Mouse (Mus musculus): ENCODE results near the gene Sdhaf1. TPM values are rescaled to one million over a fixed set of nuclear protein-coding genes. Genes with fewer than 3 reads are reported as not detected.

Gene Sdhaf1
- polyA plus RNA-seq, 1 experiment from 2014 or later, result 18.8 TPM

GRCm38 (mm10) chr7:30353279-30353822 lies 29.7 kb upstream of the Sdhaf1 start:
- Histone ChIP-seq H3K4me3 (ENCODE audit: low read depth, low read length) (no peak overlapping the region), H3K36me3 (ENCODE audit: control insufficient read depth, insufficient read depth, low read length) (peaks cover 8% of the 10 kb centered on the region), H3K4me2 (ENCODE audit: low read depth, low read length) (no peak overlapping the region), H3K9me3 (ENCODE audit: control insufficient read depth, low read length) (no peaks in the 10 kb centered on the region), H3K27me3 (replicated peaks; ENCODE audit: control insufficient read depth, insufficient read depth, low read length) (peaks cover 2% of the 10 kb centered on the region; the same call in 1 of the 2 replicates), H3K4me1 (ENCODE audit: control insufficient read depth, insufficient read depth, low read length) (no peaks in the 10 kb centered on the region), H3K9ac (ENCODE audit: low read depth, low read length) (no peak overlapping the region), H3K27ac (replicated peaks; ENCODE audit: low read depth, low read length) (no peak overlapping the region)
- 13% methylated on average over 6 of the region's 6 CpGs for WGBS
- DNase-seq (ENCODE audit: low spot score), result peak; percentile 49
- ATAC-seq (ENCODE audit: low read depth), result peak; percentile 74

- no peak overlapping the region for H3K27ac ChIP-seq (replicated peaks; ENCODE audit: low read depth, low read length)
- ATAC-seq (ENCODE audit: low read depth) (no peak), DNase-seq (ENCODE audit: low spot score) (peak; percentile 56)
- no peaks in the 10 kb centered on the region for H3K9me3 ChIP-seq (ENCODE audit: control insufficient read depth, low read length)
- H3K27me3 ChIP-seq (replicated peaks; ENCODE audit: control insufficient read depth, insufficient read depth, low read length), result peaks cover 16% of the 10 kb centered on the region
- WGBS, result 3% methylated on average over 29 of the region's 30 CpGs
- H3K36me3 ChIP-seq (ENCODE audit: control insufficient read depth, insufficient read depth, low read length), result no peaks in the 10 kb centered on the region
- peak overlapping the region; percentile 21; the same call in 1 of the 2 replicates for H3K4me2 ChIP-seq (ENCODE audit: low read depth, low read length)
- 0 out of 2 replicates have a peak overlapping the region, but pooled peaks have one; percentile 6 for H3K4me3 ChIP-seq (ENCODE audit: low read depth, low read length)
- no peaks in the 10 kb centered on the region for H3K4me1 ChIP-seq (ENCODE audit: control insufficient read depth, insufficient read depth, low read length)
- no peak overlapping the region for H3K9ac ChIP-seq (ENCODE audit: low read depth, low read length)
Measured at GRCm38 (mm10) chr7:30347828-30348227, 24.1 kb upstream of the Sdhaf1 start.

- Histone ChIP-seq H3K27me3 (replicated peaks; ENCODE audit: control insufficient read depth, insufficient read depth, low read length) (peaks cover 16% of the 10 kb centered on the region), H3K9ac (ENCODE audit: low read depth, low read length) (no peak overlapping the region), H3K9me3 (ENCODE audit: control insufficient read depth, low read length) (no peaks in the 10 kb centered on the region), H3K36me3 (ENCODE audit: control insufficient read depth, insufficient read depth, low read length) (no peaks in the 10 kb centered on the region), H3K4me3 (ENCODE audit: low read depth, low read length) (no peak overlapping the region), H3K27ac (replicated peaks; ENCODE audit: low read depth, low read length) (no peak overlapping the region), H3K4me1 (ENCODE audit: control insufficient read depth, insufficient read depth, low read length) (no peaks in the 10 kb centered on the region), H3K4me2 (ENCODE audit: low read depth, low read length) (no peak overlapping the region)
- 27% methylated on average over 21 of the region's 21 CpGs for WGBS
- ATAC-seq (ENCODE audit: low read depth), result no peak
- peak; percentile 86 for DNase-seq (ENCODE audit: low spot score)
Measured at GRCm38 (mm10) chr7:30346635-30347379, 23.1 kb upstream of the Sdhaf1 start.

GRCm38 (mm10) chr7:30339432-30340109 lies 15.9 kb upstream of the Sdhaf1 start:
- Histone ChIP-seq H3K4me2 (ENCODE audit: low read depth, low read length) (no peak overlapping the region), H3K4me3 (ENCODE audit: low read depth, low read length) (no peak overlapping the region)

GRCm38 (mm10) chr7:30336384-30336783 lies 12.7 kb upstream of the Sdhaf1 start:
- Histone ChIP-seq H3K36me3 (ENCODE audit: control insufficient read depth, insufficient read depth, low read length) (no peaks in the 10 kb centered on the region), H3K9me3 (ENCODE audit: control insufficient read depth, low read length) (no peaks in the 10 kb centered on the region), H3K4me1 (ENCODE audit: control insufficient read depth, insufficient read depth, low read length) (peaks cover 8% of the 10 kb centered on the region; the same call in 1 of the 2 replicates), H3K27me3 (replicated peaks; ENCODE audit: control insufficient read depth, insufficient read depth, low read length) (peaks cover 6% of the 10 kb centered on the region), H3K9ac (ENCODE audit: low read depth, low read length) (no peak overlapping the region), H3K4me2 (ENCODE audit: low read depth, low read length) (no peak overlapping the region), H3K27ac (replicated peaks; ENCODE audit: low read depth, low read length) (no peak overlapping the region), H3K4me3 (ENCODE audit: low read depth, low read length) (no peak overlapping the region)
- ATAC-seq (ENCODE audit: low read depth) (peak; percentile 9; the same call in 1 of the 2 replicates), DNase-seq (ENCODE audit: low spot score) (peak; percentile 93)
- WGBS, result 5% methylated on average over 9 of the region's 9 CpGs

More at GRCm38 (mm10) chr7:30339432-30340109, 15.9 kb upstream of the Sdhaf1 start:
- Histone ChIP-seq H3K4me1 (ENCODE audit: control insufficient read depth, insufficient read depth, low read length) (no peaks in the 10 kb centered on the region), H3K27ac (replicated peaks; ENCODE audit: low read depth, low read length) (no peak overlapping the region), H3K36me3 (ENCODE audit: control insufficient read depth, insufficient read depth, low read length) (no peaks in the 10 kb centered on the region), H3K27me3 (replicated peaks; ENCODE audit: control insufficient read depth, insufficient read depth, low read length) (peaks cover 6% of the 10 kb centered on the region), H3K9me3 (ENCODE audit: control insufficient read depth, low read length) (no peaks in the 10 kb centered on the region), H3K9ac (ENCODE audit: low read depth, low read length) (no peak overlapping the region)
- DNase-seq (ENCODE audit: low spot score), result no peak
- 71% methylated on average over 5 of the region's 5 CpGs for WGBS
- no peak for ATAC-seq (ENCODE audit: low read depth)

- DNase-seq (ENCODE audit: low spot score) (no peak), ATAC-seq (ENCODE audit: low read depth) (no peak)
- H3K9me3 ChIP-seq (ENCODE audit: control insufficient read depth, low read length), result no peaks in the 10 kb centered on the region
- H3K27me3 ChIP-seq (replicated peaks; ENCODE audit: control insufficient read depth, insufficient read depth, low read length), result peaks cover 6% of the 10 kb centered on the region
- H3K4me3 ChIP-seq (ENCODE audit: low read depth, low read length), result no peak overlapping the region
- no peak overlapping the region for H3K9ac ChIP-seq (ENCODE audit: low read depth, low read length)
- H3K4me2 ChIP-seq (ENCODE audit: low read depth, low read length), result no peak overlapping the region
- peaks cover 8% of the 10 kb centered on the region; the same call in 1 of the 2 replicates for H3K4me1 ChIP-seq (ENCODE audit: control insufficient read depth, insufficient read depth, low read length)
- 79% methylated on average over 6 of the region's 6 CpGs for WGBS
- H3K27ac ChIP-seq (replicated peaks; ENCODE audit: low read depth, low read length), result no peak overlapping the region
- no peaks in the 10 kb centered on the region for H3K36me3 ChIP-seq (ENCODE audit: control insufficient read depth, insufficient read depth, low read length)
Measured at GRCm38 (mm10) chr7:30335688-30336087, 12.0 kb upstream of the Sdhaf1 start.

- 65% methylated on average over 5 of the region's 5 CpGs for WGBS
- Histone ChIP-seq H3K4me2 (ENCODE audit: low read depth, low read length) (no peak overlapping the region), H3K4me1 (ENCODE audit: control insufficient read depth, insufficient read depth, low read length) (peaks cover 8% of the 10 kb centered on the region; the same call in 1 of the 2 replicates), H3K27ac (replicated peaks; ENCODE audit: low read depth, low read length) (no peak overlapping the region), H3K9ac (ENCODE audit: low read depth, low read length) (no peak overlapping the region), H3K27me3 (replicated peaks; ENCODE audit: control insufficient read depth, insufficient read depth, low read length) (peaks cover 6% of the 10 kb centered on the region), H3K9me3 (ENCODE audit: control insufficient read depth, low read length) (no peaks in the 10 kb centered on the region), H3K4me3 (ENCODE audit: low read depth, low read length) (no peak overlapping the region), H3K36me3 (ENCODE audit: control insufficient read depth, insufficient read depth, low read length) (no peaks in the 10 kb centered on the region)
- DNase-seq (ENCODE audit: low spot score) (no peak), ATAC-seq (ENCODE audit: low read depth) (no peak)
Measured at GRCm38 (mm10) chr7:30334563-30334962, 10.9 kb upstream of the Sdhaf1 start.

GRCm38 (mm10) chr7:30333436-30333835 lies 9.7 kb upstream of the Sdhaf1 start:
- Histone ChIP-seq H3K4me1 (ENCODE audit: control insufficient read depth, insufficient read depth, low read length) (peaks cover 8% of the 10 kb centered on the region; the same call in 1 of the 2 replicates), H3K9me3 (ENCODE audit: control insufficient read depth, low read length) (no peaks in the 10 kb centered on the region), H3K27ac (replicated peaks; ENCODE audit: low read depth, low read length) (no peak overlapping the region; the same call in 1 of the 2 replicates), H3K27me3 (replicated peaks; ENCODE audit: control insufficient read depth, insufficient read depth, low read length) (peaks cover 6% of the 10 kb centered on the region), H3K36me3 (ENCODE audit: control insufficient read depth, insufficient read depth, low read length) (no peaks in the 10 kb centered on the region), H3K4me2 (ENCODE audit: low read depth, low read length) (no peak overlapping the region), H3K4me3 (ENCODE audit: low read depth, low read length) (no peak overlapping the region), H3K9ac (ENCODE audit: low read depth, low read length) (0 out of 2 replicates have a peak overlapping the region, but pooled peaks have one; percentile 19)
- 17% methylated on average over 4 of the region's 4 CpGs for WGBS
- DNase-seq (ENCODE audit: low spot score) (peak; percentile 92), ATAC-seq (ENCODE audit: low read depth) (peak; percentile 55)
